Mouse (Mus musculus) heart, embryonic 12.5 days (tissue): Measurements from ENCODE around the gene Lmntd1. TPM values are rescaled to one million over a fixed set of nuclear protein-coding genes. Genes with fewer than 3 reads are reported as not detected.

Source experiments
- ATAC-seq: fragments of 200-750 bp; cut with Nextera tagmentation; 2 replicates; pipeline ENCODE4 v1.8.0; 2017; ENCODE audit warnings: moderate TSS enrichment, moderate library complexity; ENCODE audit not compliant: insufficient number of reproducible peaks, low FRiP score
- H3K27ac ChIP-seq: fragments of 300-500 bp; sonication (generic); 2 replicates; pipeline ENCODE4 v1.5.1; 2016; ENCODE audit warnings: mild to moderate bottlenecking, moderate library complexity; ENCODE audit not compliant: poor library complexity, severe bottlenecking
- H3K27me3 ChIP-seq: fragments of 300-500 bp; sonication (generic); replicated peaks from 2 replicates; pipeline ENCODE4 v1.6.1; 2016; ENCODE audit warnings: mild to moderate bottlenecking, moderate library complexity
- H3K36me3 ChIP-seq: fragments of 300-500 bp; sonication (generic); 2 replicates; pipeline ENCODE4 v1.6.1; 2016; ENCODE audit warnings: mild to moderate bottlenecking, moderate library complexity
- H3K4me1 ChIP-seq: fragments of 300-500 bp; sonication (generic); replicated peaks from 2 replicates; pipeline ENCODE4 v1.6.1; 2016; ENCODE audit warnings: mild to moderate bottlenecking
- H3K4me2 ChIP-seq: fragments of 300-500 bp; sonication (generic); 2 replicates; pipeline ENCODE4 v1.6.1; 2016; ENCODE audit warnings: mild to moderate bottlenecking, moderate library complexity
- H3K4me3 ChIP-seq: fragments of 300-500 bp; sonication (generic); 2 replicates; pipeline ENCODE4 v1.5.1; 2016; ENCODE audit warnings: mild to moderate bottlenecking
- H3K9ac ChIP-seq: fragments of 300-500 bp; sonication (generic); 2 replicates; pipeline ENCODE4 v1.6.1; 2016; ENCODE audit warnings: mild to moderate bottlenecking, moderate library complexity
- H3K9me3 ChIP-seq: fragments of 300-500 bp; sonication (generic); replicated peaks from 2 replicates; pipeline ENCODE4 v1.6.1; 2016; ENCODE audit warnings: mild to moderate bottlenecking, moderate library complexity
- WGBS: fragments of 180-500 bp; shearing (Covaris S2); methylation state at CpG from one replicate; pipeline ENCODE4 v1.1.7; 2016; 5-methylcytosine and 5-hydroxymethylcytosine counted together
- polyA plus RNA-seq: library from polyadenylated mRNA; unstranded; fragments of >200 nt; fragmentation: Nextera tagmentation; extraction: Ambion mirVana; gene quantifications from 2 replicates; pipeline ENCODE4 v1.2.1, GENCODE M21; 2016

The Lmntd1 gene
- polyA plus RNA-seq, 1 experiment from 2014 or later: 7.0 TPM

DNA sequence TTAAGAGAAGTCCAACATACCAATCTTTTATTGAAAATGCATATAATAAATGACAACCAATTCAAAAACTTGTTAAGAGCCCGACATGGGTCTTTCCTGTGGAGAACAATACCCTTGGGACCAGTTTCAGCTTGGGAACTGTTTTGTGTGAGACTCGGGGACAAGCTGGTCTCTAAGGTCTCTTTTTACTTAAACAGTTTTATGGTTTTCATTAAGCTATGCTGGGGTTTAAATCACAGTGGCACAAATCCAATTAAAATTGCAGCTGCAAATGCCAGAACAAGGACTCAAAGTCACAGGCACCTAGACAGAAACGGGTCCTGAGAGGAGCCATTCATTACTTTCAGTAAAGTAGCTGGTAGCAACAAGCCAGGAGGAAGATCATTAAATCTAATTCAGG, 8.9 kb downstream of the Lmntd1 start:
- no peak overlapping the region for H3K4me2 ChIP-seq
- H3K27me3 ChIP-seq: no peaks in the 10 kb centered on the region
- H3K36me3 ChIP-seq: no peaks in the 10 kb centered on the region
- no peak overlapping the region for H3K9ac ChIP-seq
- no peak overlapping the region for H3K27ac ChIP-seq
- WGBS: 58% methylated on average over 3 of the region's 3 CpGs
- no peaks in the 10 kb centered on the region for H3K4me1 ChIP-seq
- H3K9me3 ChIP-seq: no peaks in the 10 kb centered on the region
- H3K4me3 ChIP-seq: no peak overlapping the region
- ATAC-seq: no peak

DNA sequence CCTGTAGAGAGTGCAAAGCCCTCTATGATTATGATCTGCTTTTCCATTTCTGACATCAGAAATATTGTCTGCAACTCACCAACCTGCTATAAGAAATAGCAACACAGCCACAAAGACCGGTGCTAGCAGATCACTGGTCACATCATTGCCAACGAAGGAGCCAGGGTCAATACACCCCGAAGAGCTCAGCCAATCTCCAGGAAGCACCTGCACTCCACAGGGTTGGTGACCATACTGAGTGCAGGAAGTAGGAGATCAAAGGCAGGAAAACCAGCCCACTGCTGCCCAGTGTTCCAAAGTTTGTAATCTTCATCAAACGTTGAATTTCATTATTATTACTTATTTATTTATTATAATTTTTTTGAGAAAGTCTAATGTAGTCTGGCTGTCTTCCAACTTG, 9.5 kb downstream of the Lmntd1 start:
- Histone ChIP-seq H3K4me2 (no peak overlapping the region), H3K9me3 (no peaks in the 10 kb centered on the region), H3K27ac (no peak overlapping the region), H3K9ac (no peak overlapping the region), H3K4me3 (no peak overlapping the region), H3K27me3 (no peaks in the 10 kb centered on the region), H3K36me3 (no peaks in the 10 kb centered on the region), H3K4me1 (no peaks in the 10 kb centered on the region)
- ATAC-seq: no peak
- 59% methylated on average over 4 of the region's 4 CpGs for WGBS

DNA sequence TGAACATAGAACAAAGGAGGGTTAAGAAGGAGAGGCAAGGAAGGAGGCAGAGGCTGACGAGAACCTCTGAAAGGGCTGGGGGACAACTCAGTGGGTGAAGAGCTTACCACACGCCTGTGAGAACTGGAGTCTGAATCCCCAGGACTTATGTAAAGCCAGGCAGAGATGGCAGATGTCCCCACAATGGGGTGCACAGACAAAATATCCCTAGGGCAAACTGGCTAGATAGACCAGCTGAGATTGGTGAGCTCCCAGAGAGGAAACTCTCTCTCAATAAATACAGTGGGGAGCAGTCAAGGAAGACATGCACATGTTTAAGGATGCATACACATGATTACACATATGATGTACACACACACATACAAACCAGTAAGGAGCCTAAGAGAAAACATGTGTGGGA, 10.0 kb downstream of the Lmntd1 start:
- 53% methylated on average over 2 of the region's 2 CpGs for WGBS
- Histone ChIP-seq H3K4me1 (peaks cover 2% of the 10 kb centered on the region), H3K27ac (no peak overlapping the region), H3K4me3 (no peak overlapping the region), H3K9ac (no peak overlapping the region), H3K36me3 (no peaks in the 10 kb centered on the region), H3K27me3 (no peaks in the 10 kb centered on the region), H3K4me2 (no peak overlapping the region), H3K9me3 (no peaks in the 10 kb centered on the region)
- no peak for ATAC-seq

DNA sequence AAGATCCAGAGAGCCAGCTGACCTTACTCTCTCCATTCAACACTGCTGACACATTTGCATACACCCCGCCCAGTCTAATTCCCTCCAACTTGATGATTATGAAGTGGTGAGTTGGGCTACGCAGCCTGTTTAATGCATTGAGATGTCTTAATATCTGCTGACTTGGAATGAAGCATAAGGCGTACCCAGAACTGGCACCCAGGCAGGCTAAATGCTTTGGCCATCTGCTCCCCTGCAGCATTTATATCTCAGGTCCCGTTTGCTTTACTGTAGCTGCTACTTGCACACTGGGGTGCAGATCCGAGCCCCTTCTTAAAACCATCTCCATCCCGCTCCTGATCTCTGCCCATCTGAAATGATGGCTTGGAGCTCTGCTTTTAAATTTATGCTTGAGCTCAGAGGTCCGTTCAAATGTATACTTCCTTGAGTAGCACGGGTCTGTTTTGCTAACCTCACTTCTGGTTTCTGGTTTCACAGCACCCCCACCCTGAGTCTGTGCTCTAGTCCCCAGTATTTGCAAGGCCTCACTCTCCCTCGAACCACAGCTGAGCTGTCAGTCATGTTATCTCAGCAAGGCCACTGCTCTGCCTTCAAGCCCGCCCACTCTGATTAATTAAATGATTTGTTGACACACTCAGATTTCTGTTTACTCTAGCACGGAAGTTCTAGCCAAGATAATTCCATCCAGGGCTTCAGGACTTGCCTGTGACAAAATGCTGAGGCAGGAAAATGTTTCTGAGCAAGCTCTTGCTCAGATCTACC, 15.1 kb downstream of the Lmntd1 start:
- Histone ChIP-seq H3K4me2 (no peak overlapping the region), H3K9ac (no peak overlapping the region), H3K4me3 (no peak overlapping the region), H3K4me1 (peaks cover 26% of the 10 kb centered on the region), H3K27me3 (no peaks in the 10 kb centered on the region), H3K36me3 (no peaks in the 10 kb centered on the region), H3K9me3 (no peaks in the 10 kb centered on the region), H3K27ac (no peak overlapping the region)
- ATAC-seq: no peak
- 48% methylated on average over 11 of the region's 11 CpGs for WGBS

DNA sequence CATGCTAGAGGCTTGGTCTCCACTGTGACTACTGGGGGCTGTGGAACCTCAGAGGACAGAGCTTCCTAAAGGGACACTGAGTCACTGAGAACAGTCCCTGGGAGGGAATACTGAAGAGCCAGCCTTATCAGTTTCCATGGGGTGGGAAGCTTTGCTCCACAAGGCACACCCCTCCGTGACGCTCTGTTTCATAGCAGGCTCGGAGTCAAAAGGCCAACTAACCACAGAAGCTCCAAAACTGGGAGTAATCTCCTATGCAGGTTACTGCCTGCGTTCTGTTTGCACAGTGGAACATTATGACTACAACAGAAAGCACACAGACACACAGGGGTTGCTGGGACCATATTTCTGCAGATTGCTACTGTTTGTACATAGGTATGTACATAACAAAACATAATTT, 18.2 kb downstream of the Lmntd1 start:
- Histone ChIP-seq H3K4me1 (peaks cover 36% of the 10 kb centered on the region), H3K36me3 (no peaks in the 10 kb centered on the region), H3K9ac (no peak overlapping the region), H3K4me3 (no peak overlapping the region), H3K9me3 (no peaks in the 10 kb centered on the region), H3K4me2 (no peak overlapping the region), H3K27me3 (no peaks in the 10 kb centered on the region), H3K27ac (no peak overlapping the region)
- ATAC-seq: 0 out of 2 replicates have a peak, but pooled peaks have one; percentile 11
- WGBS: 26% methylated on average over 4 of the region's 4 CpGs

DNA sequence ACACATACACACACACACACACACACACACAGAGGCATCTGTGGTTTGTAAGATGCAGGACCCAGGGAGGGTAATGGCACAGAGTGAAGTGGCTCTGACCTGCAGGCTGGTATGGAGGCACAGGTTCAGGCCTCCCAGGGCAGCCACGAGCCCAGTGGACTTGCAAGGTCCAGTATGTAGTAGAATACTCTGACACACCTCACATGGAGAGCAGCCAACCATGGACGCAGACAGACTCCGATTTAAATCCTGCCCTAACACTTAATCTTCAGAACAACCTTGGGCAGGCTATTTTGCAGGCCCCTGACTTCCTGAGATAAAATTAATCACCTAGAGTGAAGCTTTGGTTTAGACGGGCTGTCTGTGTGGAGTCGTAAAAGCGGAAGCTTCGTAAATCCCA, 20.1 kb downstream of the Lmntd1 start:
- Histone ChIP-seq H3K27me3 (no peaks in the 10 kb centered on the region), H3K9me3 (no peaks in the 10 kb centered on the region), H3K27ac (no peak overlapping the region), H3K4me2 (no peak overlapping the region), H3K36me3 (no peaks in the 10 kb centered on the region), H3K9ac (no peak overlapping the region), H3K4me3 (no peak overlapping the region), H3K4me1 (peaks cover 33% of the 10 kb centered on the region)
- ATAC-seq: 0 out of 2 replicates have a peak, but pooled peaks have one; percentile 33
- WGBS: 53% methylated on average over 7 of the region's 7 CpGs

DNA sequence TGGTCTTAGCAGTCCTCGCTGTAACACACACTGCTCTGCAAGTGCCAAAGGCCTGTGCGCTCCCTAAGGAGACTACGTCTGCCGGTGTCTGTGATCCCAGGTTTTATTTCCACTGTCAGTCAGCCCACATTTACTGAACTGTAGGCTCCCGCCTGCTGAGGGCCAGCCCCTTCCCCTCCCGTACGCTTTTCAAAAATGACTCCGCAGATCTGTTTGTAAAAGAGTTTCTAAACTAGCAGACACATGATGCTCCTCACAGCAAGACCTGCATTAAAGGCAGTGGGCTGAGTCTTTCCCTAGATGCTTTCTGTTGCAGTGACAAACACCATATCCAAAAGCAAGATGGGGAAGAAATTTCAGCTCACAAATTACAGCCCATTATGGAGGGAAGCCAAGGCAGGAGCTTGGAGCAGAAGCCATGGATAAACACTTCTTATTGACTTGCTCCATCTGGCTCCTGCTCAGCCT, 21.6 kb downstream of the Lmntd1 start:
- no peak overlapping the region for H3K4me3 ChIP-seq
- no peak overlapping the region for H3K4me2 ChIP-seq
- H3K36me3 ChIP-seq: no peaks in the 10 kb centered on the region
- no peak for ATAC-seq
- H3K27ac ChIP-seq: no peak overlapping the region
- no peaks in the 10 kb centered on the region for H3K9me3 ChIP-seq
- H3K27me3 ChIP-seq: no peaks in the 10 kb centered on the region
- no peak overlapping the region for H3K9ac ChIP-seq
- 67% methylated on average over 8 of the region's 8 CpGs for WGBS
- peaks cover 29% of the 10 kb centered on the region for H3K4me1 ChIP-seq

DNA sequence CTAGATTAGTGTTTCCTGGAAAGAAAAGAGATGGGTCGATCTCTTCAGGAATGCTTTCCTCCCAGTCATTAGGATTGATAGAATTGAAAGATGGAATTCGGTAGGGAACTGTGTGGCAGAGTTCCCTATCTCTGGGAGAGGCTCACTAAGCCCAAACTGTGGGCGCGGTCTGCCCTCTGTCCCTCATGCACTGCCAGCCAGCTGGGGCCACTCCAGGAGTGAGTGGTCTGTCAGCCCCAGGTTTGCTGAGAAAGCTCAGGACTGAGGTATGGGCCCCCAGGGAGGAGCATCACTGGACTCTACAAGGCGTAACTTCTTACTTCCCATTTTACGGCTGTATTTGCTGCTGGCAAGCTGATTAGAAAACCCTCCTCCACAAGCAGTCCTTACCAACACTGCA, 22.1 kb downstream of the Lmntd1 start:
- Histone ChIP-seq H3K9ac (no peak overlapping the region), H3K36me3 (no peaks in the 10 kb centered on the region), H3K27ac (no peak overlapping the region), H3K4me3 (no peak overlapping the region), H3K9me3 (no peaks in the 10 kb centered on the region), H3K4me1 (peaks cover 29% of the 10 kb centered on the region), H3K4me2 (no peak overlapping the region), H3K27me3 (no peaks in the 10 kb centered on the region)
- ATAC-seq: no peak
- WGBS: 58% methylated on average over 6 of the region's 6 CpGs

DNA sequence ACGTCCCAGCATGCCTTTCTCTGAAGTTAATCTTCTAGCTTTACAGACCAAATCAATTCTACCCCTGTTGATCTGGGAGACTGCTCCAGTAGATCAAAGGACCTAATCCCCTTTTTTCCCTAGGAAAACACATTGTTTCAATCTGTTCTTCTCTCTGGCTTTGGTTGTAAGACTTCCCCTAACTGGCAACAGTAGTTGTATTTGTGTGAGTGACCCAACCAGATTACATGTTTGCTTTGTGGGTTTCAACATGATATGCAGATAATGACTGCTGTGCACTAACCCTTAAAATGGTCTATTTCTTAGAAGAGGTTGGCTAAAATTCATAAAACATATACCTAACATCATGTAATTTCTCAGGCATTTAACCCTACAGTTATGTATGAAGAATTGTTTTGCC, 22.5 kb downstream of the Lmntd1 start:
- H3K9ac ChIP-seq: no peak overlapping the region
- H3K4me2 ChIP-seq: no peak overlapping the region
- no peaks in the 10 kb centered on the region for H3K27me3 ChIP-seq
- WGBS: 81% methylated on average over 1 of the region's 1 CpGs
- H3K9me3 ChIP-seq: no peaks in the 10 kb centered on the region
- H3K36me3 ChIP-seq: no peaks in the 10 kb centered on the region
- no peak overlapping the region for H3K27ac ChIP-seq
- H3K4me1 ChIP-seq: peaks cover 28% of the 10 kb centered on the region
- no peak for ATAC-seq
- no peak overlapping the region for H3K4me3 ChIP-seq

DNA sequence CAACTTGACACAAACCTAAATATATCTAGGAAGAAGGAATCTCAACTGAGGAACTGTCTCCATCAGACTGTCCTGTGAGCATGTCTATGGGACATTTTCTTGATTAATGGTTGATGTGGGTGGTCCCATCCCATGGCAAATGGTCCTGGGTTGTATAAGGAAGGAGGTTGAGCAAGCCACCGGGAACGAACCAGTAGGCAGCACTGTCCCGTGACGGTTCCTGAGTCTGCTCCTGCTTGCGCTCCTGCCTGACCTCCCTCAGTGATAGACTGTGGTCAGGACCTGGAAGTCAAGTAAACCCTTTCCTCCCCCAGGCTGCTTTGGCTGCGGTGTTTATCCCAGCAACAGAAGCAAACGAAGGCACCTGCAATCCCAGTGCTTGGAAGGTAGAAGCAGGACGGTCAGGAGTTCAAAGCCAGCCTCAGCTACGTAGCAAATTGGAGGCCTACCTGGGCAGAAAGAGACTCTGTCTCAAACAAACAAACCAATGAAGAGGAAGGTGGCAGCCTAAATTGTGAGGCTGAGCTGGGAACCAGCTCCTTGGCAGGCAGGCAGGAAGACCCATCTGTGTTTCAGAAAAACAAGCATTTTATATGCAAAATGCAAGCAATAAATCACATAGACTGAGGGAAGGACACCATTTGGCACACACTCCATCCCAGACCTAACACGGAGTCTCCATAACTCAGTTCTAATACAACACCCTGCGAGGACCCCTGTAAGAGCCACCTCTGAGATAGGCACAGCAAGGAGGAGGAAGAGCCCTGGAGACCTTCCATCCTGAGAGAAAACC, 23.4 kb downstream of the Lmntd1 start:
- H3K9me3 ChIP-seq: no peaks in the 10 kb centered on the region
- peaks cover 19% of the 10 kb centered on the region for H3K4me1 ChIP-seq
- ATAC-seq: no peak
- H3K27me3 ChIP-seq: no peaks in the 10 kb centered on the region
- no peak overlapping the region for H3K27ac ChIP-seq
- H3K36me3 ChIP-seq: no peaks in the 10 kb centered on the region
- H3K9ac ChIP-seq: no peak overlapping the region
- H3K4me2 ChIP-seq: no peak overlapping the region
- H3K4me3 ChIP-seq: no peak overlapping the region
- WGBS: 83% methylated on average over 11 of the region's 11 CpGs

DNA sequence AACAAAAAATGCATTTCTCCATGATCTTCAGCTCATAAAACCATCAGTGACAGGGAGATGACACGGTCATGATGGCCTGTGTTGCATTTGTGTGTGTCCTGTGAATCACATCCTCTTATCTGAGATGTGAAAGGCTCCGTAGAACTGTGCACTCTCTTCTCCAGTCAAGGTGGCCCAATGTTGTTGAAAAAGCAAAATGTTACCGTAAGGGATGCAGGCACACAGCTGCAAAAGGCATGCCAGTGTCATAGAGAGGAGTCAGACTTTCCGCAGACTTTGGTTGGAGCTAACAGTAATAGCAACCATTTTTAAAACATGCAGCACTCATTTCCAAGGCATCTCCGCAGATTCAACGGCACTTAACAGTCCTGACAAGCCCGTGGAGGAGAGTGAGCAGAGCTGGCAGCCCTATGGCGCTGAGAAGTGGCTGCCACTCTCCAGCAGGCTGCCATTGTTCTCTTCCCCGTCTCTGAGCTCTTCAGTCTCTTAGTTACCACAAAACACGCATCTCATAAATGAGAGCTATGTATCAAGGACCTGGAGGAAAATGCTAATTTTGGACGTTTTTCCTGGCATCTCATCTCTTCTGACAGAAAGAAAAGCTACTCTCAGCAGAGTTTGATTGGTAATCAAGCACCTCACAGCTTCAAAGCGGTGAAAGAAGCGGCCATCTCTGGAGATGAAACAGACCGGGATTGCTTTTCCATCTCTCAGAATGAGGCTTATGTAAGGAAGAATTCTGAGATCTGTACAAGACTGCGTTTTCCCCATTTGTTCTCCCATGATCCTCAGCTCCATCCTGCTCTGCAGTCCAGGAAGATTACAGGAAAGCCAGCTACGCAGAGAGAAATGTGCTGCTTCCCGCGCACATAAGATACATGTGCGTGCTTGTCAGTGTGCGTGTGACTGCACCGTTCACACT, 28.8 kb downstream of the Lmntd1 start:
- no peak overlapping the region for H3K4me3 ChIP-seq
- H3K4me2 ChIP-seq: no peak overlapping the region
- no peaks in the 10 kb centered on the region for H3K9me3 ChIP-seq
- WGBS: 65% methylated on average over 21 of the region's 21 CpGs
- H3K4me1 ChIP-seq: peaks cover 15% of the 10 kb centered on the region
- no peak overlapping the region for H3K27ac ChIP-seq
- no peaks in the 10 kb centered on the region for H3K27me3 ChIP-seq
- H3K36me3 ChIP-seq: no peaks in the 10 kb centered on the region
- ATAC-seq: no peak
- H3K9ac ChIP-seq: no peak overlapping the region
